Mouse (Mus musculus): ENCODE data around the gene Msmp.

DNA sequence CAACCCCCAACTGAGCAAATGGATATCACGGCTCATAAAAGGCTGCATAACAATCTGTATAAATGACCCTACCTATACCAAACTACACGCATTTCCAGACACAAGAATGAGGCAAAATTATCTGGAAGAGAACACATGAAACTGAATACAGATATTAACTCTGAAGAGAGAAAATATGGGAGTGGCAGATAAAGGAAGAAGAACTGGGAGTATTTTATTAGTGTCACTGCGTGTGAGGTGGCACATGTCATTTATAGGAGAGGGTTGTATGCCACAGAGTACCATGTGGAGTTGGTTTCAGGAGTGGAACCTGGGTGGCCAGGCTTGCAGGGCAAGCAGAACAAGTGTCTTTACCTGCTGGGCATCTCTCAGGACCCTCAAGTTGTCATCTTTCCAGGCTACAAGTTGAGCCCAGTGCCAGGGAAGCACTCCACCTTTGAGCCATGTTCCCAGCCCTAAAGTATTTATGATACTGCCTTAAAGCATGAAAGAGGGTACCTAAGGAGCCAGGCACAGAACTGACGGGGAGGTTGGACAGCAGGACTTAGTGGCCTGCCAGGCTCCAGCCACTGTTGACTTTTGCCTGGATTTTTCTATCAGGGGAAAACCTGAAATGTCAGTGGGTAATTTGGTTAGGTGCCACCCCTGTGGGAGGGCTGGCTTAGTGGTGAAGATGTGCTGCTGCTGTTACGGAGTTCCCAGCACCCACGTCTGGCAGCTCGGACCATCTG, 14.5 kb upstream of the Msmp start:
- TF ChIP-seq MAX (IDR thresholded peaks at IDR 0.05) (no peak), CEBPB (IDR thresholded peaks at IDR 0.05; ENCODE audit: low read depth) (no peak), USF1 (IDR thresholded peaks at IDR 0.05; ENCODE audit: low read depth) (no peak)

All from C2C12 (cell line).